ENCODE assay signal across 11 mouse cellular contexts in the genomic region with DNA sequence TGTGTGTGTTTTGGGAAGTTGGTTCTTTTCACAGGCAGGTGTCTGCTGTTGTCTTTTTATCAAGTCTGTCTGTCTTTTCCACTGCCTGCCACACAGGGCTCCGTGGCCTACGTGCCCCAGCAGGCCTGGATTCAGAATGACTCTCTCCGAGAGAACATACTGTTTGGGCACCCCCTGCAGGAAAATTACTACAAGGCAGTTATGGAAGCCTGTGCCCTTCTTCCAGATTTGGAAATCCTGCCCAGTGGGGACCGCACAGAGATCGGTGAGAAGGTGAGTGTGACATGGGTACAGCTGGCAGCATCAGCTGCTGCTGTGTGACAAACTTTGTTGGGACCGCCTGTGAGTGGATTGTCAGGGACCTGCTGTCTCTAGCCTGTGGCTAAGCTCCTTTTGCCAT.
DNase-seq lines count a peak whose midpoint lies in the region; ATAC-seq and TF ChIP-seq lines count a peak whose summit lies in the region.
"Had no signal": no experiment of that assay in that cellular context is flagged by ENCODE, and none has a peak within 500 bp of the region (broad histone marks: within the 10 kb centered on the region; RNA-seq: fewer than 3 reads in every experiment).

No protein-coding gene starts in this region.

- peak overlapping the region; percentile 72 for H3K27ac ChIP-seq in heart, adult 2 months
- peak overlapping the region; percentile 93 for H3K27ac ChIP-seq in brown adipose tissue, adult 24 weeks (replicated peaks; ENCODE audit: low read depth, low read length)
- H3K27ac ChIP-seq in heart, postnatal 0 days (ENCODE audit: low read depth): peak overlapping the region; percentile 72
- H3K27ac ChIP-seq in hindbrain, embryonic 10.5 days: no peak overlapping the region
- H3K27ac ChIP-seq: embryonic facial prominence, embryonic 15.5 days had no signal

- TF ChIP-seq CTCF in heart, adult 2 months (IDR thresholded peaks at IDR 0.05): peak; percentile 66
- TF ChIP-seq CTCF in heart, postnatal 0 days (IDR thresholded peaks at IDR 0.05; ENCODE audit: low read depth): peak; percentile 46; the same call in 1 of the 2 replicates

- 62% methylated on average over 6 of the region's 6 CpGs for WGBS in heart, adult 2 months
- 57% methylated on average over 6 of the region's 6 CpGs for WGBS in heart, postnatal 0 days
- 85% methylated on average over 6 of the region's 6 CpGs for WGBS in hindbrain, embryonic 10.5 days

- peak; percentile 74 for ATAC-seq in heart, postnatal 0 days (ENCODE audit: insufficient read depth, low read depth)

- 0 out of 2 replicates have a peak overlapping the region, but pooled peaks have one; percentile 7 for H3K9ac ChIP-seq in heart, adult 2 months (ENCODE audit: low read depth, low read length)
- peak overlapping the region; percentile 39 for H3K9ac ChIP-seq in heart, postnatal 0 days (replicated peaks; ENCODE audit: low read depth, low read length)
- H3K9ac ChIP-seq: embryonic facial prominence, embryonic 15.5 days had no signal

- peak; percentile 30 to 39 for DNase-seq in heart, adult 2 months
- DNase-seq in heart, postnatal 25 days (ENCODE audit: low spot score): no peak
- peak; percentile 84 for DNase-seq in adipocyte (ENCODE audit: low spot score)
- DNase-seq in heart, postnatal 0 days (ENCODE audit: low spot score): peak; percentile 26
- no peak for DNase-seq in layer of hippocampus, postnatal 25 days (ENCODE audit: extremely low spot score in 1 of 2, low spot score in 1 of 2)
- DNase-seq in hindbrain, embryonic 10.5 days (ENCODE audit: low spot score): no peak
- DNase-seq in c-Kit-positive CD71-positive TER-119-positive erythroid progenitor cells, embryonic 14.5 days (ENCODE audit: low spot score): no peak

- H3K9me3 ChIP-seq in heart, postnatal 0 days (replicated peaks; ENCODE audit: control insufficient read depth, low read length): no peaks in the 10 kb centered on the region
- no peaks in the 10 kb centered on the region for H3K9me3 ChIP-seq in hindbrain, embryonic 10.5 days
- H3K9me3 ChIP-seq: embryonic facial prominence, embryonic 15.5 days; megakaryocyte, embryonic 14.5 days had no signal

- no peak for TF ChIP-seq EP300 in heart, adult 2 months (IDR thresholded peaks at IDR 0.05; ENCODE audit: insufficient read depth, low read depth, low read length)
- TF ChIP-seq EP300 in heart, postnatal 0 days (IDR thresholded peaks at IDR 0.05; ENCODE audit: low read depth): no peak

- H3K36me3 ChIP-seq in heart, adult 2 months (ENCODE audit: control insufficient read depth, insufficient read depth, low read length): no peaks in the 10 kb centered on the region
- no peaks in the 10 kb centered on the region for H3K36me3 ChIP-seq in heart, postnatal 0 days (replicated peaks; ENCODE audit: control insufficient read depth, insufficient read depth, low read length)
- H3K36me3 ChIP-seq in hindbrain, embryonic 10.5 days: peaks cover 51% of the 10 kb centered on the region

- TF ChIP-seq POLR2A in heart, adult 2 months (IDR thresholded peaks at IDR 0.05; ENCODE audit: insufficient read depth, low read depth, low read length): no peak

- H3K4me3 ChIP-seq in heart, adult 2 months: no peak overlapping the region
- H3K4me3 ChIP-seq in brown adipose tissue, adult 24 weeks (ENCODE audit: insufficient read depth, low read depth, low read length): no peak overlapping the region
- H3K4me3 ChIP-seq in heart, postnatal 0 days (ENCODE audit: low read depth, low read length): no peak overlapping the region
- no peak overlapping the region for H3K4me3 ChIP-seq in hindbrain, embryonic 10.5 days
- H3K4me3 ChIP-seq: embryonic facial prominence, embryonic 15.5 days; megakaryocyte, embryonic 14.5 days had no signal

- H3K79me2 ChIP-seq in heart, adult 2 months (replicated peaks; ENCODE audit: control insufficient read depth, insufficient read depth, low read length): no peaks in the 10 kb centered on the region

- H3K4me2 ChIP-seq in heart, postnatal 0 days (ENCODE audit: low read depth, low read length): no peak overlapping the region
- H3K4me2 ChIP-seq: embryonic facial prominence, embryonic 15.5 days; liver, embryonic 11.5 days had no signal

- H3K4me1 ChIP-seq in heart, adult 2 months (ENCODE audit: control insufficient read depth, insufficient read depth, low read length): peaks cover 2% of the 10 kb centered on the region
- 0 out of 2 replicates have a peak, but pooled peaks cover 2% of the 10 kb centered on the region for H3K4me1 ChIP-seq in brown adipose tissue, adult 24 weeks (ENCODE audit: control insufficient read depth, insufficient read depth, insufficient read length, low read length)
- H3K4me1 ChIP-seq in heart, postnatal 0 days (ENCODE audit: control insufficient read depth, insufficient read depth): peaks cover 5% of the 10 kb centered on the region
- H3K4me1 ChIP-seq in hindbrain, embryonic 10.5 days (replicated peaks): no peaks in the 10 kb centered on the region
- H3K4me1 ChIP-seq: embryonic facial prominence, embryonic 15.5 days had no signal

- H3K27me3 ChIP-seq in heart, adult 2 months (ENCODE audit: control insufficient read depth, insufficient read depth, low read length): no peaks in the 10 kb centered on the region
- H3K27me3 ChIP-seq in heart, postnatal 0 days (ENCODE audit: control insufficient read depth, insufficient read depth, low read length): no peaks in the 10 kb centered on the region
- H3K27me3 ChIP-seq in hindbrain, embryonic 10.5 days (ENCODE audit: insufficient read depth, poor library complexity, severe bottlenecking): no peaks in the 10 kb centered on the region
- H3K27me3 ChIP-seq: embryonic facial prominence, embryonic 15.5 days; megakaryocyte, embryonic 14.5 days had no signal

- intact Hi-C loops in heart, adult 2 months (cut with DNase I): loop anchor here (2.0 to 10.0 kb wide), 3 partner anchors 130 to 206 kb away; a partner anchor contains a TSS
- intact Hi-C loops in heart, postnatal 25 days (cut with DNase I): loop anchor here (5.0 kb wide), 2 partner anchors 143 to 208 kb away; no protein-coding TSS in a partner anchor

Comparison
In these comparisons a context has a peak if more than half of its experiments do, and no peak if none do; other contexts are left out.
1. DNase-seq: peak in heart, adult 2 months (2 of 2), adipocyte (single experiment) and heart, postnatal 0 days (single experiment); none in heart, postnatal 25 days (single experiment), layer of hippocampus, postnatal 25 days (0 of 2), hindbrain, embryonic 10.5 days (single experiment) and c-Kit-positive CD71-positive TER-119-positive erythroid progenitor cells, embryonic 14.5 days (single experiment).